Mouse (Mus musculus): ENCODE measurements at regions not wholly inside any gene's neighbourhood (a gene's known extent, or its start where the extent isn't known, plus 50 kb on each side); places are given as distances from the start of the nearest gene placed in this dataset.
"Not testable (repeated sequence)": the region's sequence is repeated elsewhere in the genome, so short reads cannot be mapped to it uniquely, and the experiment has no call there.

- DNase-seq (ENCODE audit: low read depth) = no peak
Measured at GRCm38 (mm10) chr1:42542846-42543549, 152.6 kb upstream of the Pou3f3 start.

GRCm38 (mm10) chr1:42546879-42547278, 148.7 kb upstream of the Pou3f3 start:
- no peak for DNase-seq (ENCODE audit: low read depth)

- no peak for DNase-seq (ENCODE audit: low read depth)
Measured at GRCm38 (mm10) chr1:42557301-42557700, 138.3 kb upstream of the Pou3f3 start.

GRCm38 (mm10) chr1:42567640-42568039, 127.9 kb upstream of the Pou3f3 start:
- no peak for DNase-seq (ENCODE audit: low read depth)

GRCm38 (mm10) chr1:42585191-42585590, 110.4 kb upstream of the Pou3f3 start:
- DNase-seq (ENCODE audit: low read depth) = no peak

- no peak for DNase-seq (ENCODE audit: low read depth)
Measured at GRCm38 (mm10) chr1:42588499-42588898, 107.1 kb upstream of the Pou3f3 start.

- no peak for DNase-seq (ENCODE audit: low read depth)
Measured at GRCm38 (mm10) chr1:42589442-42589841, 106.1 kb upstream of the Pou3f3 start.

GRCm38 (mm10) chr1:42591855-42592254, 103.7 kb upstream of the Pou3f3 start:
- DNase-seq (ENCODE audit: low read depth) = no peak

GRCm38 (mm10) chr1:42597065-42597464, 98.5 kb upstream of the Pou3f3 start:
- DNase-seq (ENCODE audit: low read depth) = no peak

- DNase-seq (ENCODE audit: low read depth) = no peak
Measured at GRCm38 (mm10) chr1:42599238-42599637, 96.3 kb upstream of the Pou3f3 start.

- DNase-seq (ENCODE audit: low read depth) = no peak
Measured at GRCm38 (mm10) chr1:42606251-42606650, 89.3 kb upstream of the Pou3f3 start.

- DNase-seq (ENCODE audit: low read depth) = not testable (repeated sequence)
Measured at GRCm38 (mm10) chr1:42607466-42608043, 88.0 kb upstream of the Pou3f3 start.

GRCm38 (mm10) chr1:42623766-42624165, 71.8 kb upstream of the Pou3f3 start:
- no peak for DNase-seq (ENCODE audit: low read depth)

GRCm38 (mm10) chr1:42628800-42629199, 66.8 kb upstream of the Pou3f3 start:
- DNase-seq (ENCODE audit: low read depth) = no peak

- no peak for DNase-seq (ENCODE audit: low read depth)
Measured at GRCm38 (mm10) chr1:42629465-42630261, 65.9 kb upstream of the Pou3f3 start.

- no peak for DNase-seq (ENCODE audit: low read depth)
Measured at GRCm38 (mm10) chr1:42632286-42632685, 63.3 kb upstream of the Pou3f3 start.

GRCm38 (mm10) chr1:42636558-42636957, 59.0 kb upstream of the Pou3f3 start:
- DNase-seq (ENCODE audit: low read depth) = no peak
